Mouse (Mus musculus): Measurements from ENCODE around the gene Taz. TPM values are rescaled to one million over a fixed set of nuclear protein-coding genes. Genes with fewer than 3 reads are reported as not detected.

Gene Taz
- total and polyA plus RNA-seq, 3 experiments, result 28.0 to 34.1 TPM; not detected in 1

GRCm38 (mm10) chrX:74254153-74254887 lies 27.4 kb upstream of the Taz start, which contains the start of gene Emd (continued):
- TF ChIP-seq ZKSCAN1 (IDR thresholded peaks at IDR 0.05; ENCODE audit: low read depth, low read length), result no peak
- TF ChIP-seq NRF1 (IDR thresholded peaks at IDR 0.05; ENCODE audit: insufficient read depth, low read depth, low read length, poor library complexity, severe bottlenecking), result peak; percentile 71
- TF ChIP-seq MYC (IDR thresholded peaks at IDR 0.05; ENCODE audit: low read depth, low read length), result 0 out of 2 replicates have a peak, but pooled peaks have one; percentile 58
- TF ChIP-seq TBP (IDR thresholded peaks at IDR 0.05; ENCODE audit: low read depth, low read length), result peak; percentile 51; the same call in 1 of the 2 replicates
- TF ChIP-seq POLR2AphosphoS5 (IDR thresholded peaks at IDR 0.05; ENCODE audit: borderline replicate concordance, low read depth, low read length), result no peak
- no peak for TF ChIP-seq MYB (IDR thresholded peaks at IDR 0.05; ENCODE audit: low read depth, low read length)
- no peak for TF ChIP-seq EP300 (IDR thresholded peaks at IDR 0.05; ENCODE audit: low read depth in 1 of 2, low read length in 2 of 2)
- no peak for TF ChIP-seq BHLHE40 (IDR thresholded peaks at IDR 0.05; ENCODE audit: borderline replicate concordance, low read depth, low read length)
- no peak for TF ChIP-seq ZNF384 (IDR thresholded peaks at IDR 0.05; ENCODE audit: low read depth, low read length)
- TF ChIP-seq POLR2AphosphoS2 (IDR thresholded peaks at IDR 0.05; ENCODE audit: low read length), result peak; percentile 55; the same call in 1 of the 2 replicates
- peak; percentile 50; the same call in 1 of the 2 replicates for TF ChIP-seq ZMIZ1 (IDR thresholded peaks at IDR 0.05; ENCODE audit: low read depth, low read length)
- TF ChIP-seq CHD2 (IDR thresholded peaks at IDR 0.05; ENCODE audit: low read length), result no peak
- no peak for TF ChIP-seq ELF1 (IDR thresholded peaks at IDR 0.05; ENCODE audit: low read depth, low read length)
- no peak for TF ChIP-seq CHD1 (IDR thresholded peaks at IDR 0.05; ENCODE audit: low read depth, low read length)
- TF ChIP-seq SMC3 (IDR thresholded peaks at IDR 0.05; ENCODE audit: low read depth, low read length), result no peak
- no peak; the same call in 1 of the 2 replicates for TF ChIP-seq MXI1 (IDR thresholded peaks at IDR 0.05; ENCODE audit: low read depth, low read length)
- TF ChIP-seq SIN3A (IDR thresholded peaks at IDR 0.05; ENCODE audit: low read length), result no peak
- peak; percentile 31; the same call in 1 of the 2 replicates for TF ChIP-seq TCF12 (IDR thresholded peaks at IDR 0.05; ENCODE audit: low read depth, low read length)

- Histone ChIP-seq H3K9ac (ENCODE audit: control insufficient read depth, low read depth, low read length, poor library complexity, severe bottlenecking) (peak overlapping the region; percentile 98), H3K27ac (ENCODE audit: control insufficient read depth, low read depth, low read length) (peak overlapping the region; percentile 92), H3K79me2 (ENCODE audit: control insufficient read depth, insufficient read depth, low read length, poor library complexity) (peaks cover 12% of the 10 kb centered on the region), H3K9me3 (replicated peaks; ENCODE audit: insufficient read depth, low read length) (no peaks in the 10 kb centered on the region), H3K4me3 (ENCODE audit: control insufficient read depth in 1 of 2, insufficient read depth in 1 of 2, low read depth in 2 of 2, low read length in 2 of 2) (peak overlapping the region; percentile 82 to 93), H3K4me1 (ENCODE audit: control insufficient read depth in 1 of 2, insufficient read depth in 2 of 2, low read length in 2 of 2) (peaks cover 0 to 6% of the 10 kb centered on the region in 2 experiments; a peak in 2 of 4 replicates), H3K36me3 (ENCODE audit: control insufficient read depth in 1 of 2, insufficient read depth in 2 of 2, low read length in 2 of 2) (peaks cover 0 to 12% of the 10 kb centered on the region in 2 experiments; a peak in 3 of 4 replicates), H3K27me3 (ENCODE audit: control insufficient read depth in 1 of 2, insufficient read depth in 2 of 2, low read length in 2 of 2) (no peaks in the 10 kb centered on the region)
- TF ChIP-seq MAZ (IDR thresholded peaks at IDR 0.05; ENCODE audit: low read depth, low read length), result no peak
- 0 out of 2 replicates have a peak, but pooled peaks have one; percentile 0 for TF ChIP-seq HCFC1 (IDR thresholded peaks at IDR 0.05; ENCODE audit: low read depth, low read length)
- TF ChIP-seq POLR2A (IDR thresholded peaks at IDR 0.05; ENCODE audit: control insufficient read depth in 1 of 2, insufficient read depth in 1 of 2, low read depth in 1 of 2, low read length in 2 of 2, poor library complexity in 1 of 2), result peak in 1 of 2 experiments; percentile 2; a peak in 1 of 4 replicates
- no peak for TF ChIP-seq GATA1 (IDR thresholded peaks at IDR 0.05; ENCODE audit: low read depth, low read length)
- no peak for TF ChIP-seq CHD2 (IDR thresholded peaks at IDR 0.05; ENCODE audit: low read length)
- TF ChIP-seq CHD1 (IDR thresholded peaks at IDR 0.05; ENCODE audit: low read depth, low read length), result no peak
- peak; percentile 42 for DNase-seq (ENCODE audit: low read depth, low spot score)
Measured at GRCm38 (mm10) chrX:74254888-74255565, 26.7 kb upstream of the Taz start.
